Mouse (Mus musculus): ENCODE results near the gene Cnp. TPM values are rescaled to one million over a fixed set of nuclear protein-coding genes. Genes with fewer than 3 reads are reported as not detected.
"Not testable (repeated sequence)": the region's sequence is repeated elsewhere in the genome, so short reads cannot be mapped to it uniquely, and the experiment has no call there.

Gene Cnp
- total and polyA plus RNA-seq, 3 experiments: 2.7 to 5.9 (median 4.8) TPM

- no peak for TF ChIP-seq POLR2AphosphoS5 (IDR thresholded peaks at IDR 0.05; ENCODE audit: insufficient replicate concordance, low read depth, low read length)
- no peak for TF ChIP-seq CTCF (IDR thresholded peaks at IDR 0.05; ENCODE audit: low read depth, low read length)
- no peak for TF ChIP-seq TAL1 (conservative IDR thresholded peaks at IDR 0.05; ENCODE audit: low read depth, low read length)
- no peak for TF ChIP-seq GATA1 (IDR thresholded peaks at IDR 0.05; ENCODE audit: borderline replicate concordance, low read length)
- TF ChIP-seq GATA2 (IDR thresholded peaks at IDR 0.05; ENCODE audit: borderline replicate concordance, low read depth, low read length): no peak
- Histone ChIP-seq H3K27me3 (ENCODE audit: insufficient read depth, low read length) (no peaks in the 10 kb centered on the region), H3K36me3 (replicated peaks) (peaks cover 96% of the 10 kb centered on the region), H3K4me1 (ENCODE audit: insufficient read depth, low read depth, low read length) (peaks cover 8% of the 10 kb centered on the region), H3K9me3 (replicated peaks) (no peaks in the 10 kb centered on the region), H3K4me3 (ENCODE audit: low read depth, low read length) (no peak overlapping the region)
- DNase-seq (ENCODE audit: low spot score) (no peak), ATAC-seq (ENCODE audit: extremely low read depth, insufficient number of reproducible peaks, low FRiP score, poor library complexity, severe bottlenecking) (no peak)
Observed at GRCm38 (mm10) chr11:100580275-100580674, 5.6 kb downstream of the Cnp start.

DNA sequence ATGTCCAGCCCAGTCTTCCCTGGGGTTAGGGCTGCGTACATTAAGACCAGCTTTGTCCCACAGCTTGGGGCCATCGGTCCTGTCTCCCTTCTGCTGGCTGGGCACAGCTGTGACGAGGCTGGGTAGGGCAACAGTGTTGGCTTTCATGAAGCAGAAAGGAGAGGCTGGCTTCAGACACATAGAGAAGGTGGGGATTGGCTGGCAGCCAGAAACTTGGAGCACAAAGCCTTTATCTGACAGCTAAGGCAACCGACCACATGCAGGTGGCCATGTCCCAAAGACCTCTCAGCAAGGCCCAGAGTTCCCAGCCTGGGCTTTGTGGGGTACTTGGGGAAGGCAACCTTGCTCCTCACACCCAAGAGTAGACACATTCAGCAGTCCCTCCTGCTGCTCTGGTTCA, 7.1 kb downstream of the Cnp start:
- Histone ChIP-seq H3K4me3 (ENCODE audit: low read depth, low read length) (no peak overlapping the region), H3K4me1 (ENCODE audit: insufficient read depth, low read depth, low read length) (peaks cover 2% of the 10 kb centered on the region; the same call in 1 of the 2 replicates), H3K27me3 (ENCODE audit: insufficient read depth, low read length) (no peaks in the 10 kb centered on the region), H3K36me3 (replicated peaks) (peaks cover 100% of the 10 kb centered on the region), H3K9me3 (replicated peaks) (no peaks in the 10 kb centered on the region)
- peak; percentile 42 for DNase-seq (ENCODE audit: low spot score)
- no peak for ATAC-seq (ENCODE audit: extremely low read depth, insufficient number of reproducible peaks, low FRiP score, poor library complexity, severe bottlenecking)
- TF ChIP-seq GATA1 (IDR thresholded peaks at IDR 0.05; ENCODE audit: borderline replicate concordance, low read length) (no peak), POLR2AphosphoS5 (IDR thresholded peaks at IDR 0.05; ENCODE audit: insufficient replicate concordance, low read depth, low read length) (no peak), GATA2 (IDR thresholded peaks at IDR 0.05; ENCODE audit: borderline replicate concordance, low read depth, low read length) (no peak), CTCF (IDR thresholded peaks at IDR 0.05; ENCODE audit: low read depth, low read length) (no peak), TAL1 (conservative IDR thresholded peaks at IDR 0.05; ENCODE audit: low read depth, low read length) (no peak)

GRCm38 (mm10) chr11:100582413-100582812, 7.7 kb downstream of the Cnp start:
- not testable (repeated sequence) for H3K9me3 ChIP-seq (replicated peaks); H3K27me3 ChIP-seq (ENCODE audit: insufficient read depth, low read length); H3K4me3 ChIP-seq (ENCODE audit: low read depth, low read length); DNase-seq (ENCODE audit: low spot score); H3K4me1 ChIP-seq (ENCODE audit: insufficient read depth, low read depth, low read length); ATAC-seq (ENCODE audit: extremely low read depth, insufficient number of reproducible peaks, low FRiP score, poor library complexity, severe bottlenecking)
- peaks cover 100% of the 10 kb centered on the region for H3K36me3 ChIP-seq (replicated peaks)

DNA sequence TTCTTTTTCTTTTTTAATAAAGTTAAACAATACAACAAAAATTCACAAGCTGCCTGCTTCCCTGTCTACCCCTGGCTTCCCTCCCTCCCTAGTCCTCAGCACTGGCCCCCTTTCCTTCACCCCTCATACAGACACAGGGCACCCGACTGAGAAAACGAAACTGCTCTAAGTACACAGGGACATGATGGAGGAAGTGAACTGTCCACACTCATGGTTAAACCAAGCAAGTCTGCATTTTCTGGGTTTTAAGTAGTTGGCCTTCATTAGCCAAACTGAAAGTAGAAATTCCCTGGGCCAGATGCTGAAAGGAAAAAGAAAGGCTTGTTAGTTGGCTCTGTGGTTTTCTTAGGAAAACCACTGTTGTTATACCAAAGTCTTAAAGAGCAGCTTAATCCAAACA, 8.1 kb downstream of the Cnp start:
- DNase-seq (ENCODE audit: low spot score): no peak
- Histone ChIP-seq H3K4me3 (ENCODE audit: low read depth, low read length) (no peak overlapping the region), H3K9me3 (replicated peaks) (no peaks in the 10 kb centered on the region), H3K4me1 (ENCODE audit: insufficient read depth, low read depth, low read length) (peaks cover 2% of the 10 kb centered on the region; the same call in 1 of the 2 replicates), H3K27me3 (ENCODE audit: insufficient read depth, low read length) (no peaks in the 10 kb centered on the region), H3K36me3 (replicated peaks) (peaks cover 100% of the 10 kb centered on the region)
- ATAC-seq (ENCODE audit: extremely low read depth, insufficient number of reproducible peaks, low FRiP score, poor library complexity, severe bottlenecking): no peak
- TF ChIP-seq GATA2 (IDR thresholded peaks at IDR 0.05; ENCODE audit: borderline replicate concordance, low read depth, low read length) (no peak), POLR2AphosphoS5 (IDR thresholded peaks at IDR 0.05; ENCODE audit: insufficient replicate concordance, low read depth, low read length) (no peak), TAL1 (conservative IDR thresholded peaks at IDR 0.05; ENCODE audit: low read depth, low read length) (no peak), GATA1 (IDR thresholded peaks at IDR 0.05; ENCODE audit: borderline replicate concordance, low read length) (no peak), CTCF (IDR thresholded peaks at IDR 0.05; ENCODE audit: low read depth, low read length) (no peak)

- DNase-seq (ENCODE audit: low spot score) (no peak), ATAC-seq (ENCODE audit: extremely low read depth, insufficient number of reproducible peaks, low FRiP score, poor library complexity, severe bottlenecking) (no peak)
- Histone ChIP-seq H3K9me3 (replicated peaks) (no peaks in the 10 kb centered on the region), H3K4me1 (ENCODE audit: insufficient read depth, low read depth, low read length) (no peaks in the 10 kb centered on the region; the same call in 1 of the 2 replicates), H3K36me3 (replicated peaks) (peaks cover 100% of the 10 kb centered on the region), H3K27me3 (ENCODE audit: insufficient read depth, low read length) (no peaks in the 10 kb centered on the region), H3K4me3 (ENCODE audit: low read depth, low read length) (no peak overlapping the region)
- TF ChIP-seq TAL1 (conservative IDR thresholded peaks at IDR 0.05; ENCODE audit: low read depth, low read length) (no peak), GATA2 (IDR thresholded peaks at IDR 0.05; ENCODE audit: borderline replicate concordance, low read depth, low read length) (no peak), POLR2AphosphoS5 (IDR thresholded peaks at IDR 0.05; ENCODE audit: insufficient replicate concordance, low read depth, low read length) (no peak), CTCF (IDR thresholded peaks at IDR 0.05; ENCODE audit: low read depth, low read length) (no peak), GATA1 (IDR thresholded peaks at IDR 0.05; ENCODE audit: borderline replicate concordance, low read length) (no peak)
Observed at GRCm38 (mm10) chr11:100584561-100584961, 9.9 kb downstream of the Cnp start.

DNA sequence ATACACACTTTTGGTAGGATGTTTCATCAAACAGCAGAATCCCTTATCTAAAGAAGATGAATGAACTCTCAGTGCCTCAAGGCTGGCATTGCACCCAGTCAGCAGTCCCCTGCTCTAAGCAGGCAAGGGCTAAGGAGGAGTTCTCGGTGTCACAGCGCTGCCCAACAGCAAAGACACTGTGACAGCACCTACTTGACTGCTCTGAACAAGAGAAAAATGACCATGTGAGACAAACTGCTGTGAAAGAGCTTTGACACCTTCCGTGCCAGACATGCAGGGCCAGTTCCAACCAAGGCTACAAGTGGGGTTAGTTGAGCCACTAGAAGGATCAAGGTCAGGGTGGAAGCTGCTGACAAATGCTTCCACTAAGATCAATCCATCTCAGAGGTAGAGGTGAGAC, 10.4 kb downstream of the Cnp start:
- Histone ChIP-seq H3K27me3 (ENCODE audit: insufficient read depth, low read length) (no peaks in the 10 kb centered on the region), H3K36me3 (replicated peaks) (peaks cover 100% of the 10 kb centered on the region), H3K9me3 (replicated peaks) (no peaks in the 10 kb centered on the region), H3K4me3 (ENCODE audit: low read depth, low read length) (no peak overlapping the region), H3K4me1 (ENCODE audit: insufficient read depth, low read depth, low read length) (no peaks in the 10 kb centered on the region; the same call in 1 of the 2 replicates)
- no peak for TF ChIP-seq TAL1 (conservative IDR thresholded peaks at IDR 0.05; ENCODE audit: low read depth, low read length)
- no peak for TF ChIP-seq CTCF (IDR thresholded peaks at IDR 0.05; ENCODE audit: low read depth, low read length)
- no peak for TF ChIP-seq GATA1 (IDR thresholded peaks at IDR 0.05; ENCODE audit: borderline replicate concordance, low read length)
- no peak for TF ChIP-seq POLR2AphosphoS5 (IDR thresholded peaks at IDR 0.05; ENCODE audit: insufficient replicate concordance, low read depth, low read length)
- no peak for TF ChIP-seq GATA2 (IDR thresholded peaks at IDR 0.05; ENCODE audit: borderline replicate concordance, low read depth, low read length)
- DNase-seq (ENCODE audit: low spot score) (no peak), ATAC-seq (ENCODE audit: extremely low read depth, insufficient number of reproducible peaks, low FRiP score, poor library complexity, severe bottlenecking) (no peak)

GRCm38 (mm10) chr11:100588462-100588861, 13.8 kb downstream of the Cnp start:
- TF ChIP-seq POLR2AphosphoS5 (IDR thresholded peaks at IDR 0.05; ENCODE audit: insufficient replicate concordance, low read depth, low read length): no peak
- TF ChIP-seq GATA2 (IDR thresholded peaks at IDR 0.05; ENCODE audit: borderline replicate concordance, low read depth, low read length): no peak
- no peak for TF ChIP-seq GATA1 (IDR thresholded peaks at IDR 0.05; ENCODE audit: borderline replicate concordance, low read length)
- TF ChIP-seq TAL1 (conservative IDR thresholded peaks at IDR 0.05; ENCODE audit: low read depth, low read length): no peak
- no peak for TF ChIP-seq CTCF (IDR thresholded peaks at IDR 0.05; ENCODE audit: low read depth, low read length)
- ATAC-seq (ENCODE audit: extremely low read depth, insufficient number of reproducible peaks, low FRiP score, poor library complexity, severe bottlenecking): no peak

More at GRCm38 (mm10) chr11:100588462-100588861, 13.8 kb downstream of the Cnp start:
- Histone ChIP-seq H3K36me3 (replicated peaks) (peaks cover 100% of the 10 kb centered on the region), H3K9me3 (replicated peaks) (no peaks in the 10 kb centered on the region), H3K4me1 (ENCODE audit: insufficient read depth, low read depth, low read length) (no peaks in the 10 kb centered on the region), H3K27me3 (ENCODE audit: insufficient read depth, low read length) (no peaks in the 10 kb centered on the region), H3K4me3 (ENCODE audit: low read depth, low read length) (no peak overlapping the region)
- DNase-seq (ENCODE audit: low spot score): no peak
